Mouse (Mus musculus) bone marrow macrophage, adult 2 months (primary cell): Measurements from ENCODE around the gene Hist1h2ak. TPM values are rescaled to one million over a fixed set of nuclear protein-coding genes. Genes with fewer than 3 reads are reported as not detected.
A peak's percentile ranks its signal among the peaks of the same experiment; 100 is the strongest.
"Not testable (repeated sequence)": the region's sequence is repeated elsewhere in the genome, so short reads cannot be mapped to it uniquely, and the experiment has no call there.

Experiments
- H3K27ac ChIP-seq: 2 replicates; pipeline ENCODE4 v1.5.1; 2012; ENCODE audit warnings: low read depth, low read length; ENCODE audit not compliant: insufficient read depth
- H3K4me1 ChIP-seq: 2 replicates; pipeline ENCODE4 v1.6.1; 2012; ENCODE audit warnings: low read length; ENCODE audit not compliant: control insufficient read depth, insufficient read depth
- H3K4me3 ChIP-seq: 2 replicates; pipeline ENCODE4 v1.5.1; 2012; ENCODE audit warnings: mild to moderate bottlenecking, low read length, moderate library complexity; ENCODE audit not compliant: insufficient read depth
- CTCF ChIP-seq: IDR thresholded peaks from 2 replicates; pipeline ENCODE4 v1.5.1; 2012; ENCODE audit warnings: low read depth, mild to moderate bottlenecking, low read length, moderate library complexity
- POLR2A ChIP-seq: IDR thresholded peaks from 2 replicates; pipeline ENCODE4 v1.6.1; 2012; ENCODE audit warnings: mild to moderate bottlenecking, low read depth, low read length, borderline replicate concordance
- polyA plus RNA-seq: library from polyadenylated mRNA; stranded (reverse); fragments of >200 nt; gene quantifications from 2 replicates; pipeline ENCODE4 v1.2.4, GENCODE M21; 2012; ENCODE audit not compliant: missing spikeins, insufficient read depth, insufficient read length

The Hist1h2ak gene
- polyA plus RNA-seq, 1 experiment, result 4.9 TPM

- TF ChIP-seq CTCF (no peak), POLR2A (no peak)
- H3K4me3 ChIP-seq, result no peak overlapping the region
- peak overlapping the region; percentile 89 for H3K27ac ChIP-seq
- H3K4me1 ChIP-seq, result peaks cover 20% of the 10 kb centered on the region
These were observed 30.7 kb upstream of the Hist1h2ak start for GRCm38 (mm10) chr13:21784311-21784710.

DNA sequence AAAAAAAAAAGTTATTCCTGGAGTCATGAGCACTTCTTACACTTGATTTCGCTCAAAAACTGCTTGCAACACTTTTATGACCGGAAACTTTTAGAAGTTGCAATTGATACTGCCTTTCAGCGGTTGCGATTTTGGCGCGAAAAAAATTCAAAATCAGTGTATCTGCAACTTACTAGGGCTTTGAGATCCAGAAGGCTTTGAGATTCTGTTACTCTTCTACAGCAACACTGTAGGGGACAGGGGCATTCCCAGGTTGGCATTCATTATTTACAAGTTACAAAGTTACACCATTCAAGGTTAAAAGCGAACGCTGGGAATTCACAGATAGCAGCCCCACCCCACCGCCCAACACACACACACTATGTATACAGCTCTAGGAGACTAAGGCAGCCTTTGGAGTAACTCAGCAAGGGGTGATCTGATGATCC lies 30.1 kb upstream of the Hist1h2ak start:
- no peak for TF ChIP-seq CTCF
- no peak for TF ChIP-seq POLR2A
- H3K4me1 ChIP-seq, result peaks cover 20% of the 10 kb centered on the region
- H3K27ac ChIP-seq, result peak overlapping the region; percentile 89
- H3K4me3 ChIP-seq, result peak overlapping the region; percentile 18

DNA sequence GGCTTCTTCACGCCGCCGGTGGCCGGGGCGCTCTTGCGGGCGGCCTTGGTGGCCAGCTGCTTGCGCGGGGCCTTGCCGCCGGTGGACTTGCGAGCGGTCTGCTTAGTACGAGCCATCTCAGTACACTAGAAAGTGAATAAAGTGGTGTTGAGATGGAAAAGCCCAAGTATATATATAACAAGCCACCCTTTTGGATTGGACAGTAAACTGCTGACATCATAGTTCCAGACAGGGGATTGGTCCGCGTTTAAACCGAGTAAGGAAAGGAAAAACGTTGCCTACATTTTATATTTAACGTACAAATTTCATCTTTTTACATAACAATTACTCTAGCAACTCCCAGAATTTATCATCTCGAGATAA lies 29.6 kb upstream of the Hist1h2ak start, which contains the start of gene Hist1h3i:
Gene Hist1h3i (minus strand): TSS at position 116 of the 363 bp plus-strand sequence.
- H3K27ac ChIP-seq, result peak within 1 kb of the TSS; percentile 89
- peak within 1 kb of the TSS; percentile 62 for H3K4me3 ChIP-seq
- peaks cover 17% of the 10 kb centered on the region for H3K4me1 ChIP-seq
- TF ChIP-seq CTCF, result no peak
- TF ChIP-seq POLR2A, result no peak

GRCm38 (mm10) chr13:21782361-21783254 lies 29.0 kb upstream of the Hist1h2ak start:
- H3K27ac ChIP-seq, result peak overlapping the region; percentile 85
- H3K4me3 ChIP-seq, result peak overlapping the region; percentile 62
- H3K4me1 ChIP-seq, result peaks cover 12% of the 10 kb centered on the region

DNA sequence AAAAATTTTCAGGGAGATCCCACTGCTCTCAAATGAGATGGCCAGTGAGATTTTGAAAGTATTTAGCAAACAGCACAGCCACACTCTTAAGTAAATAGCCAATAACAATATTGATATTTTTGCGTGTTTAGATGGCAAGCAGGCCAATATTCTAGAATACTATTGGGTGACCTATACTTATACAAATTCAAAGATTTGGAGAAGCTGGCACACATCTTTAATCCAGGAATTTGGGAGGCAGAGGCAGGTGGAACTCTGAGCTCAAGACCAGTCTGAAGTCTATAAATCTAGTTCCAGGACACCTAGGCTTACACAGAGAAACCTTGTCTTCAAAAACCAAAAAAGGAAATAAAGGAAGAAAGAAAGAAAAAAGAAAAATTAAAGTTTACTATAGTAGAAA lies 28.0 kb upstream of the Hist1h2ak start:
- peaks cover 12% of the 10 kb centered on the region for H3K4me1 ChIP-seq
- TF ChIP-seq CTCF, result no peak
- H3K4me3 ChIP-seq, result no peak overlapping the region
- H3K27ac ChIP-seq, result no peak overlapping the region

DNA sequence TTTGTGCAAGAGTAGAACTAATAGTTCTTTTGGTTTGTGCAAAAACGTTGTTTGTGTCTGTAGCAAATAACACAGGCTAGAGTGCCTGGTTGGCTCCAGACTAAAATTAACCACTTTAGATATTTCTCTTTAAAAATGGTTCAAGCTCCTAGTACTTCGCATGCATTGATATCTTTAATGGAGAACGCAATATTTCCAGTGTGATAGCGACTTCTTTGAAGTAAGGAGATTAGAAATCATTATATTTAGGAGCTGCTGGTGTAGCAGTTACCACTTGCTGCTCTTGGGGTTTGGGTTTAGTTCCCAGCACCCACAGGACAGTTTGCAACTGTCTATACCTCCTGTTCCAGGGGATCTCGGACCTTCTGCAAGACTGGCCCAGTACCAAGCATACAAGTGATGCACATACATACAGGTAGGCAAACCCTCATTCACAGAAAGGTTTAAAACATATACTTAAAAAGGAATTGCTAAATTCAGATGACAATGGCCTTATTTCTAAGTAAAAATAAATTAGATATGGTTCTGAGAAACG lies 27.5 kb upstream of the Hist1h2ak start:
- Histone ChIP-seq H3K4me1 (peaks cover 11% of the 10 kb centered on the region), H3K4me3 (no peak overlapping the region), H3K27ac (peak overlapping the region; percentile 46; the same call in 1 of the 2 replicates)
- TF ChIP-seq POLR2A, result no peak
- no peak for TF ChIP-seq CTCF

- Histone ChIP-seq H3K27ac (peak within 1 kb of the TSS; percentile 79), H3K4me1 (peaks cover 6% of the 10 kb centered on the region), H3K4me3 (peak within 1 kb of the TSS; percentile 65)
- TF ChIP-seq POLR2A (no peak), CTCF (no peak)
These were observed 26.4 kb upstream of the Hist1h2ak start, which contains the start of gene Hist1h1b for GRCm38 (mm10) chr13:21779767-21780731. TSS of gene Hist1h1b (minus strand) at chr13:21780625.

DNA sequence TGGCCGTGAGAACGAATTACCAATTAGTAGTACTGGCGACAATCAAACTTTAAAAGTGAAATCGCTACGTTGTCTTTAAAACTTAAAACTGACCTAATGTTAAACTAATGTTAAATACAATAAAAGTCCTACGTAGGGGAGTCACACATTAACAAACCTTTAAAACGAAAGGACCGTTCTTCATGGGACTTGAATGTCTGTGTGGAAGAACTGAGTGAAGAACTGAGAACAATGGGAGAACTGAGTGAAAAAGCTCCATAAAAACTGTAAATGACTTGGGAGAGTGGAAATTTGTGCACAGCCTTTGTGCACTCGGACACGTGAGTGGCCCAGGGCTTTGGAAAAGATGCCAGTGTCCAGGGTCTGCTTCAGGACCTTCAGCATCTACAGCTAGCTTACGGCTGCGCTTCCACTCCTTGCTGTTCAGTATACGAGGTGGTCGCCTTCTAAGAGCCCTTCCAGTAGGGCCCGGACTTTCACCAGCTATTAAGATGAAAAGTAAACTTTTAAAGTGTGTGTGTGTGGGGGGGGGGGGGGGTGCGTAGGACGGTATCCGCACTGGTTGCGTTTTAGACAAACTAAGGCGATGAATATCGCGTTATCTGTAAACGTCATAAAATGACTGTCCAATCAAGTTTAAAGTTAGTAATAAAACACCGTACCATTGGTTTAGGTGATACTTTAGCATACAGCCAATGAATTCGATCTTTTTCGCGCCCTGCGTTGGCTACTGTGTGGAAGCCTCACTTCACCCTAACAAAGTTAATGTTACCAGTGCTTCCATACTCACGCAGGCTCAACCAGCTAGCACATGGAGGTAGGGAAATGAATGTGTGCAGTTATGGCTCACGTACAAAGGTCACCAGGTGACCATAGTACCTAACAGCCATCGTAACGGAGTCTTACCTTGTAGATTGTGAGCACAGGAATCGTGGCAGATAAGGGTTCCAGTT lies 25.5 kb upstream of the Hist1h2ak start:
- TF ChIP-seq POLR2A (no peak), CTCF (no peak)
- Histone ChIP-seq H3K4me1 (peaks cover 2% of the 10 kb centered on the region; the same call in 1 of the 2 replicates), H3K4me3 (peak overlapping the region; percentile 65), H3K27ac (peak overlapping the region; percentile 79)

DNA sequence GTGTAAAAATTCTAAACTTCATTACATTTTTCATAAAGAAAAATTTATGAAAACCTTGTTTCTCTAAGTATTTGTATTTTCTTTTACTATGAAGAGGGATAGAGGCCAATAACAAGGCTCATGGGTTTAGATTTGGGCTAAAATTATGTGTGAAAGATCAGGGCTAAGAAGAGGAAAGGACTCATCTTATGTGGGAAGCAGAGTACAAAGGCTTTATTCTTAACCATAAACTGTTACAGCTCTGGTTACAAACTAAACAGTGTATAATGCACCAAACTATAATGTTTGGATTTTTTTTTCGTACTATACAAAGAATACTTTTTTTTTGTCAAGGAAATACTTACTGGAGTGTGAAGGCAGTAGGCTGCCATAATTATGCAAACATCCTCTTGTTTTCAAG lies 2.1 kb upstream of the Hist1h2ak start:
- H3K27ac ChIP-seq, result no peak overlapping the region
- no peak for TF ChIP-seq CTCF
- TF ChIP-seq POLR2A, result no peak
- no peak overlapping the region for H3K4me3 ChIP-seq
- H3K4me1 ChIP-seq, result peaks cover 11% of the 10 kb centered on the region

DNA sequence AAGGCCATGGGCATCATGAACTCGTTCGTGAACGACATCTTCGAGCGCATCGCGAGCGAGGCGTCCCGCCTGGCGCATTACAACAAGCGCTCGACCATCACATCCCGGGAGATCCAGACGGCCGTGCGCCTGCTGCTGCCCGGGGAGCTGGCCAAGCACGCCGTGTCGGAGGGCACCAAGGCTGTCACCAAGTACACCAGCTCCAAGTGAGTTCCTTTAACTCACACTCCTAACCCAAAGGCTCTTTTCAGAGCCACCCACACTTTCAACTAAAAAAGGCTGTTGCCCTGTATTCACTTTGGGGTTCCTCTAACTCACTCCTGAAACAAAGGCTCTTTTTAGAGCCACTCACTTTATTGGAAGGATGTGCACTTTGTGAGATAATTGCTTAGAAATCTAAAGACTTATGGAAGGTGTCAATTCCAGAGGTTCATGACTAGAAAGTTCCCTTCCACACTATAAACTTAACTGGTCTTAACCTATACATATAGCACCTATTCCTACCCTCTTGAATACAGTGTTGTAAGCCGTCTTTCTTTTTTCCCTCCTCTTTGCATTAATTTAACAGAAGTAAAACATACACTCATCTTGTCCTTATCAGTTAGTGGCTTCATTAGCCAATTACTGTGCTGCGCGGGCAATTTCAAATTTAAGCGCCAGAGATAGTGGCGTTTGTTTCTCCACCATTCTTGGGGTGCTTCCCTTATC lies 821 bp upstream of the Hist1h2ak start:
- H3K27ac ChIP-seq, result peak overlapping the region; percentile 77
- not testable (repeated sequence) for H3K4me1 ChIP-seq
- peak overlapping the region; percentile 59 for H3K4me3 ChIP-seq
